Mouse (Mus musculus) ES-E14 (cell line): Measurements from ENCODE around the gene Myo1h.

Experiments used
- CHD2 ChIP-seq: IDR thresholded peaks from 2 replicates; pipeline ENCODE4 v1.6.1; 2014; ENCODE audit warnings: mild to moderate bottlenecking, low read depth, low read length, inconsistent platforms
- MAFK ChIP-seq: IDR thresholded peaks from 2 replicates; pipeline ENCODE4 v1.6.1; 2014; ENCODE audit warnings: mild to moderate bottlenecking, low read depth, low read length, inconsistent platforms; ENCODE audit not compliant: insufficient read depth
- ZNF384 ChIP-seq: IDR thresholded peaks from 2 replicates; pipeline ENCODE4 v1.6.1; 2012; ENCODE audit warnings: low read depth, low read length, inconsistent platforms

DNA sequence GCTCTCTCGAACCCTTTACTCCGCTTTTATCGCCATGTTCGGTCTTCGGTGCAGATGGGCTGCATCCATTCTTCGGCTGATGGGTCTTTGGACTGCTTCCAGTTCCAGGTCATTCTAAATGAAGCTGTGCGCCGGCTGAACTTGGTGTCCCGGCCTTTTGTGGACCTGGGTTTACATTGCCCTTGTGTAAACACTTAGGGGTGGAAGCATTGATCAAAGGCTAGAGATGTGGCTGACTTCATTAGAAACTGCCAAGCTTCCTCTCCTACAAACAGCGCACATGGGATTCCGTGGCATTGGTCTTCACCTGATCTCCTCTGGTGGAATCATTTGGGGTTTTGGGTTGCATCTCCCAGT, 20.7 kb downstream of the Myo1h start:
- TF ChIP-seq CHD2 = no peak
- no peak for TF ChIP-seq MAFK
- TF ChIP-seq ZNF384 = no peak
